Mouse (Mus musculus) telencephalon, adult 2 months (tissue): ENCODE measurements around the gene Dnajc15.

Experiments used
- DNase-seq: peaks from one replicate; pipeline ENCODE4 v3.0.0-alpha.2; 2011; ENCODE audit warnings: low read depth, low spot score

Dnajc15 gene

DNA sequence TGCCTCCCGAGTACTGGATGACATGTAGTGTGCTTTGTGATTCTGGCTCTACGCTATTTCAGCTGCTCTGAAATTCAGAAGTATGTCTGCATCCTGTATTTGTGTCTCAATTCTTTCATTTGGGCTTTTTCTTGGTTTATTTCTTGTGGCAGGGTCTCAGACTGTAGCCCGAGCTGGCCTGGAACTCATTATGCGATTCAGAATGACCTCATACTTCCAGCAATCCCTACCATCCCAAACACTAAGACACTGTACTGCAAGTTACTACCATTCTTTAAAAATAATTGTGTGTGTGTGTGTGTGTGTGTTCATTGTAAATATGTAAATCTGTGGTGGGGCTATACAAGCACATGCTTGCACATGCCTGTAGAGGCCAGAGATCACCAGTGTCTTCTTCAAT lies 78.4 kb downstream of the Dnajc15 start:
- DNase-seq, result no peak

DNA sequence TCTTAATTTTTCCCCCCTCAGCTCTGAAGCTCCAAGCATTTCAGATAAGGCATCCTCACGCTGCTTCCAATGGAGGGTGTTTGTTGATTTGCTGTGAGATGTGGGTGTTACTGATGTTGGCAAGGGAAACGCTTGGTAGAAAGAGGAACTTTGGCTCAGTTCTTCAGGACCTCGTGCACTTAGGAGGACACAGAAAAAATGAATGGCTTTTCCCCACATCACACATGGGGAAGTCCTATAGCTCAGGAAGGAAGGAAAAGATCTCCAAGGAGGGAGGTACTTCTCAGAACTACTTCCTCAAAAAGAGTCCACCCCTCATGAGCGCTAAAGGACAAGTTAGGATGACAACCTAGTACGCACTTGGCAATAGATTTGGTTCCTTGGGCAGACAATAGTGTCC lies 79.7 kb downstream of the Dnajc15 start:
- DNase-seq, result no peak

- no peak for DNase-seq
These were observed 80.5 kb downstream of the Dnajc15 start for GRCm38 (mm10) chr14:77794285-77794949.

DNA sequence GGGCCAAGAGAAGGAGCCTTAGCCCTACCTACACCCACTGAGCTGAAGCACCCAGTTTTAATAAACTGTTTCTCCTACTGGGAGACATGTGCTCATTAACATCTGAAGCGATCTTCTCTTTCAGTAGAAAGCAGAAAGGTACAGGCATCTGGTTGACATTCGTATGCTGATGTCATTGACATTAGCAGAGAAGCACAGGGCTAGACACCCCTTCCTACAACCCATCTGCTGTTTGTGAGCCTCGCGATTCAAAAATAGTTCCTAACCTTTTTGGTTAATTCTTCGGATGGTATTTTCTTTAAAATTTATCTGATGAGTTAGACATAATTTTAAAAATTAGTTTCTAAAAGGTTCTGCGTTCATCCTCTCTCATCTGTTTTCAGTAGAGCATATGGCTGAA lies 81.9 kb downstream of the Dnajc15 start:
- peak; percentile 43 for DNase-seq

DNA sequence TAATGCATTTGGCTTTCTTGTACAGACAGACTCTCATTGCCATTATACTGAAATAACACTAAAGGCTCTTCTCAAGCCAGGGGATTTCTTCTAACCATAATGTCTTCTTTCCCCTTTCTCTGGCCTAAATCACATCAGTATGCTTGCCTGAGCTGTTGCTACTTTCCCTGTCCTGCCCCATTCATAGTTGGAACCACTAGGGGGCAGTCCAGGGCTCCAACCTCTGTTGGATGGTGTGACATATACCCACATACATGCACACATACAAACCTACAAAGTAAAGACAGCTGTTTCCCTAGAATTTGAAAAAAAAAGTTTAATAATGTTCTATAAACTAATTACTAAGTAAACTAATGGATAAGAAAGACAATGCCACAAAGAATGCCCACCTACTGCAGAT lies 91.7 kb downstream of the Dnajc15 start:
- no peak for DNase-seq

DNA sequence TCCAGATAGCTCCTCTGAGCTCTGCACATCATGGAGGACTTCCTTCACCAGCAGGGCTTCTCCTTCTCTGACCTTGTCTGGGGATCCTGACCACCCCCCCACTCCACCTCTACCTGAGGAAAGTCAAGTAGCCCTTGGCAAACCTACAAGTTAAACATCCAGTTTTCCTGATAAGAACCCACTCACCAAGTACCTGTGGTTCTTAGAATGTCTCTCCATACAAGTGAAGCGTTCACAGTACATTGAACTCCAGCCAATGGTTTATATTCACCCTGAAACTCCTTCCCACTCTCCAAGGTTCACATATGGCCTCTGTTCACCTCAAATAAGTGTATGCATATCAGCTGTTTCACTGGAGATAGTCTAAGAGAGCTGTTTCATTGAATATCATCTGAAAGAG lies 97.6 kb downstream of the Dnajc15 start:
- DNase-seq, result no peak

GRCm38 (mm10) chr14:77776005-77776531 lies 98.9 kb downstream of the Dnajc15 start:
- peak; percentile 53 for DNase-seq

DNA sequence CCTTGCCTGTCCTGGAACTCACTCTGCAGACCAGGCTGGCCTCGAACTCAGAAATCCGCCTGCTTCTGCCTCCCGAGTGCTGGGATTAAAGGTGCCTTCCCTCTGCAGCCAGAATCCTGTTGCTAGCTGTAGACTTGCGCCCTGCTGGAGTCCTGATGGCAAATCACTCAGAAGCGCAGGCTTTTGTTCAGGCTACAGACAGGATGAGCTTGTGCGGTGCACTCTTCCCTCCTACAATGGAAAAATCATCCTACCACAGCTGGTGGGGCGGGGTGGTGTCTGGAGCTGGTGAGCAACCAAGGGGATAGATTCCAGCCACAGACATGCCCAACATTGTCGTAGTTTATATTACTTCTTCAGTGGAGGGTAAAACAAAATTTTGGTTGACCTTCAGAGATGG lies 101.6 kb downstream of the Dnajc15 start:
- DNase-seq, result no peak

- no peak for DNase-seq
These were observed 103.3 kb downstream of the Dnajc15 start for GRCm38 (mm10) chr14:77771626-77772025.
